Mouse (Mus musculus): ENCODE results near the gene Galp. TPM values are rescaled to one million over a fixed set of nuclear protein-coding genes. Genes with fewer than 3 reads are reported as not detected.
"Not testable (repeated sequence)": the region's sequence is repeated elsewhere in the genome, so short reads cannot be mapped to it uniquely, and the experiment has no call there.

The Galp gene
- polyA plus RNA-seq, 1 experiment from 2014 or later: not detected

GRCm38 (mm10) chr7:6221978-6222377 lies 25.1 kb downstream of the Galp start, which contains the start of gene Zscan5b:
Zscan5b (plus strand) TSS chr7:6222278.
- 92% methylated on average over 12 of the region's 12 CpGs for WGBS
- Histone ChIP-seq H3K4me2 (ENCODE audit: low read depth, low read length) (no peak within 1 kb of the TSS), H3K4me1 (ENCODE audit: control insufficient read depth, insufficient read depth, low read length) (no peaks in the 10 kb centered on the region), H3K4me3 (ENCODE audit: low read length) (no peak within 1 kb of the TSS), H3K27ac (ENCODE audit: low read length) (no peak within 1 kb of the TSS), H3K36me3 (ENCODE audit: control insufficient read depth, insufficient read depth, low read length) (no peaks in the 10 kb centered on the region), H3K9me3 (ENCODE audit: control insufficient read depth, low read length) (no peaks in the 10 kb centered on the region), H3K27me3 (replicated peaks; ENCODE audit: control insufficient read depth, insufficient read depth, low read length) (no peaks in the 10 kb centered on the region), H3K9ac (ENCODE audit: low read depth, low read length) (no peak within 1 kb of the TSS)
- ATAC-seq: no peak

DNA sequence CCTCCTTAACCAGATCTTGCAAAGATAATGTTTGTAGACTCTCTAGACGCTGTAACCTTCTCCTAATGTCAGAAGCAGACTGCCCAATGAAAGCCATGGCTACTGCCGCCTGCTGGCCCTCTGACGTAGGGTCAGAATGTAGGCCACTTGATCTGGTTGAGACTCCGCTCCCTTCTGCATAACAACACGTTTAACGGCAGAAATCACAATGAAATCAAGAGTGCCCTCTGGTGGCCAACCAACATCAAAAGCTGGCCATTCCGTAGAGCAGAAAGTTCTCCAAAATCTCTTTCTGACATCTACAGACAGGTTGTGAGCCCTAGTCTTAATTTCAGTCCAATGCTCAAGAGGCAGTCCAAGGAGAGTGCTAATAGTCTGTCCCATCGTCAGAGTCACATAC lies 31.6 kb downstream of the Galp start:
- H3K27me3 ChIP-seq (replicated peaks; ENCODE audit: control insufficient read depth, insufficient read depth, low read length); H3K36me3 ChIP-seq (ENCODE audit: control insufficient read depth, insufficient read depth, low read length); H3K4me1 ChIP-seq (ENCODE audit: control insufficient read depth, insufficient read depth, low read length); H3K9me3 ChIP-seq (ENCODE audit: control insufficient read depth, low read length); H3K27ac ChIP-seq (ENCODE audit: low read length); H3K4me3 ChIP-seq (ENCODE audit: low read length); H3K9ac ChIP-seq (ENCODE audit: low read depth, low read length); H3K4me2 ChIP-seq (ENCODE audit: low read depth, low read length); ATAC-seq: not testable (repeated sequence)
- 57% methylated on average over 8 of the region's 8 CpGs for WGBS

DNA sequence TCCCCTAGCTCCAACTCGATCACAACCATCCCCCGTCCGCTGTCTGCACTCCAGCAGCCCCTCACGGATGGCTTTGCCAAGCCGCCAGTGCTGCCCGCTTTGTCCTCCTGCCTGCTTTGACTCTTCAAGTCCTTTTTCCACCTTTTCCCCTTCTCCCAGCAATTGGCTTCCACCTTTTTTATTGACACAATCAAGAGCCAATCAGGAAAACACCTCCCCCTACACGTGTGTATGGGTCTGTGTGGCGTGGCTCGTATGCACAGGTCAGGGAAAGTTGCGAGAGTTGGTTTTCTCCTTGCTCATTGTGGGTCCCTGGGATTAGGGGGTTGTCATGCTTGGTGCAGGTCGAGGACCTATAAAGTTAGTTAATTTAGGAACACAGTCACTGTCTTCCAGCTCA lies 42.9 kb downstream of the Galp start:
- Histone ChIP-seq H3K4me2 (ENCODE audit: low read depth, low read length) (no peak overlapping the region), H3K27me3 (replicated peaks; ENCODE audit: control insufficient read depth, insufficient read depth, low read length) (no peaks in the 10 kb centered on the region), H3K4me1 (ENCODE audit: control insufficient read depth, insufficient read depth, low read length) (no peaks in the 10 kb centered on the region), H3K27ac (ENCODE audit: low read length) (no peak overlapping the region), H3K9me3 (ENCODE audit: control insufficient read depth, low read length) (no peaks in the 10 kb centered on the region), H3K4me3 (ENCODE audit: low read length) (no peak overlapping the region), H3K9ac (ENCODE audit: low read depth, low read length) (no peak overlapping the region), H3K36me3 (ENCODE audit: control insufficient read depth, insufficient read depth, low read length) (no peaks in the 10 kb centered on the region)
- 52% methylated on average over 11 of the region's 11 CpGs for WGBS
- ATAC-seq: no peak

DNA sequence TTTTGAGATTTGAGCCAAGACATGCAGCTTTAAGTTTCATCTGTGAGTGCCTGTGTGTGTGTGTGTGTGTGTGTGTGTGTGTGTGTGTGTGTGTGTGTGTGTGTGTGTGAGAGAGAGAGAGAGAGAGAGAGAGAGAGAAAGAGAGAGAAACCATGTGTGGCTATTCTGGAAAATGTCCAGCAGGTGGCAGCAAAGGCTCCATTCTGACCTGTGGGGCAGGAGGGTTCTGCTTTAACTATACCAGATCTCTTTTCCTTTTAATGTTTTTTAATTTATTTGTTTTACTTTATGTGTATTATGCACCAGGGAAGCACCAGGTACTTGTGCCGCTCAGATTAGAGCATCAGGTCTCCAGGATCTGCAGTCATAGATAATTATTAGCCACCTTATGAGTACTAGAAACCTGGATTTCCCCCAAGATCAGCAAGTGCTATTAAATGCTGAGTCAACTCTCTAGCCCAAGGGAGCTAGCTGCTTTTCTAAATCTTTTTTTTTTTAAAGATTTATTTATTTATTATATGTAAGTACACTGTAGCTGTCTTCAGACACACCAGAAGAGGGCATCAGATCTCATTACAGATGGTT lies 44.0 kb downstream of the Galp start:
- not testable (repeated sequence) for H3K36me3 ChIP-seq (ENCODE audit: control insufficient read depth, insufficient read depth, low read length); H3K4me1 ChIP-seq (ENCODE audit: control insufficient read depth, insufficient read depth, low read length); H3K4me2 ChIP-seq (ENCODE audit: low read depth, low read length); H3K9me3 ChIP-seq (ENCODE audit: control insufficient read depth, low read length); H3K4me3 ChIP-seq (ENCODE audit: low read length); ATAC-seq; H3K9ac ChIP-seq (ENCODE audit: low read depth, low read length); H3K27me3 ChIP-seq (replicated peaks; ENCODE audit: control insufficient read depth, insufficient read depth, low read length); H3K27ac ChIP-seq (ENCODE audit: low read length)
- 26% methylated on average over 1 of the region's 1 CpGs for WGBS

- H3K4me2 ChIP-seq (ENCODE audit: low read depth, low read length): no peak overlapping the region
- H3K27ac ChIP-seq (ENCODE audit: low read length): no peak overlapping the region
- no peak overlapping the region for H3K9ac ChIP-seq (ENCODE audit: low read depth, low read length)
- ATAC-seq: no peak
- no peaks in the 10 kb centered on the region for H3K9me3 ChIP-seq (ENCODE audit: control insufficient read depth, low read length)
- H3K4me1 ChIP-seq (ENCODE audit: control insufficient read depth, insufficient read depth, low read length): no peaks in the 10 kb centered on the region
- WGBS: 39% methylated on average over 11 of the region's 11 CpGs
- H3K4me3 ChIP-seq (ENCODE audit: low read length): no peak overlapping the region
- H3K27me3 ChIP-seq (replicated peaks; ENCODE audit: control insufficient read depth, insufficient read depth, low read length): no peaks in the 10 kb centered on the region
- no peaks in the 10 kb centered on the region for H3K36me3 ChIP-seq (ENCODE audit: control insufficient read depth, insufficient read depth, low read length)
Observed at GRCm38 (mm10) chr7:6244361-6245292, 47.7 kb downstream of the Galp start.

DNA sequence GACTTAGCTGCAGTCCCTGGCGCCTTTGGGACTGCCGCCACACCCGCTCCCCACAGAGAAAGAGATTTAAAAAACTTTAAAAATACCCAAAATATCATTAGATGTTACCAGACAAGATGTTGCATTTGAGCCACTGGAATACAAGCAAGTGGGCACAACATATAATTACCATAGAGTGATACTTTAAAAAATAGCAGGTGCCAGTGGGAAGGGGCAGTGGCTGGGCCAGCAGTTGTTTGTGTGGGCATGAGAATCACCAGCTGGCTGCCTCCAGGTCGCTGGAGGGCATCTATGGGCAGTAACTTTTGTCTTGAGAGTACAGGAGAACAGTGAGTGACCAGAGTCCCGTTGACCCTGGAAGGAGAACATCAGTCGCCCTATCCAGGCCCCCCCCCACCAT lies 55.5 kb downstream of the Galp start, which contains the start of gene Epp13:
Gene Epp13 (plus strand): TSS at position 301 of the 400 bp plus-strand sequence.
- Histone ChIP-seq H3K9me3 (ENCODE audit: control insufficient read depth, low read length) (no peaks in the 10 kb centered on the region), H3K9ac (ENCODE audit: low read depth, low read length) (no peak within 1 kb of the TSS), H3K4me3 (ENCODE audit: low read length) (no peak within 1 kb of the TSS), H3K27me3 (replicated peaks; ENCODE audit: control insufficient read depth, insufficient read depth, low read length) (no peaks in the 10 kb centered on the region), H3K4me2 (ENCODE audit: low read depth, low read length) (no peak within 1 kb of the TSS), H3K36me3 (ENCODE audit: control insufficient read depth, insufficient read depth, low read length) (no peaks in the 10 kb centered on the region), H3K4me1 (ENCODE audit: control insufficient read depth, insufficient read depth, low read length) (no peaks in the 10 kb centered on the region), H3K27ac (ENCODE audit: low read length) (no peak within 1 kb of the TSS)
- no peak for ATAC-seq
- 86% methylated on average over 6 of the region's 6 CpGs for WGBS

GRCm38 (mm10) chr7:6254451-6254850 lies 57.6 kb downstream of the Galp start:
- no peaks in the 10 kb centered on the region for H3K4me1 ChIP-seq (ENCODE audit: control insufficient read depth, insufficient read depth, low read length)

GRCm38 (mm10) chr7:6257386-6257785 lies 60.5 kb downstream of the Galp start:
- Histone ChIP-seq H3K27me3 (replicated peaks; ENCODE audit: control insufficient read depth, insufficient read depth, low read length) (no peaks in the 10 kb centered on the region), H3K9me3 (ENCODE audit: control insufficient read depth, low read length) (no peaks in the 10 kb centered on the region), H3K27ac (ENCODE audit: low read length) (no peak overlapping the region), H3K4me2 (ENCODE audit: low read depth, low read length) (no peak overlapping the region), H3K4me1 (ENCODE audit: control insufficient read depth, insufficient read depth, low read length) (no peaks in the 10 kb centered on the region), H3K4me3 (ENCODE audit: low read length) (no peak overlapping the region), H3K36me3 (ENCODE audit: control insufficient read depth, insufficient read depth, low read length) (no peaks in the 10 kb centered on the region), H3K9ac (ENCODE audit: low read depth, low read length) (no peak overlapping the region)
- no peak for ATAC-seq
- 86% methylated on average over 4 of the region's 4 CpGs for WGBS

More at GRCm38 (mm10) chr7:6254451-6254850, 57.6 kb downstream of the Galp start:
- Histone ChIP-seq H3K9me3 (ENCODE audit: control insufficient read depth, low read length) (no peaks in the 10 kb centered on the region), H3K27me3 (replicated peaks; ENCODE audit: control insufficient read depth, insufficient read depth, low read length) (no peaks in the 10 kb centered on the region), H3K4me2 (ENCODE audit: low read depth, low read length) (no peak overlapping the region), H3K36me3 (ENCODE audit: control insufficient read depth, insufficient read depth, low read length) (no peaks in the 10 kb centered on the region), H3K4me3 (ENCODE audit: low read length) (no peak overlapping the region), H3K27ac (ENCODE audit: low read length) (no peak overlapping the region), H3K9ac (ENCODE audit: low read depth, low read length) (no peak overlapping the region)
- WGBS: 92% methylated on average over 5 of the region's 5 CpGs
- ATAC-seq: no peak

DNA sequence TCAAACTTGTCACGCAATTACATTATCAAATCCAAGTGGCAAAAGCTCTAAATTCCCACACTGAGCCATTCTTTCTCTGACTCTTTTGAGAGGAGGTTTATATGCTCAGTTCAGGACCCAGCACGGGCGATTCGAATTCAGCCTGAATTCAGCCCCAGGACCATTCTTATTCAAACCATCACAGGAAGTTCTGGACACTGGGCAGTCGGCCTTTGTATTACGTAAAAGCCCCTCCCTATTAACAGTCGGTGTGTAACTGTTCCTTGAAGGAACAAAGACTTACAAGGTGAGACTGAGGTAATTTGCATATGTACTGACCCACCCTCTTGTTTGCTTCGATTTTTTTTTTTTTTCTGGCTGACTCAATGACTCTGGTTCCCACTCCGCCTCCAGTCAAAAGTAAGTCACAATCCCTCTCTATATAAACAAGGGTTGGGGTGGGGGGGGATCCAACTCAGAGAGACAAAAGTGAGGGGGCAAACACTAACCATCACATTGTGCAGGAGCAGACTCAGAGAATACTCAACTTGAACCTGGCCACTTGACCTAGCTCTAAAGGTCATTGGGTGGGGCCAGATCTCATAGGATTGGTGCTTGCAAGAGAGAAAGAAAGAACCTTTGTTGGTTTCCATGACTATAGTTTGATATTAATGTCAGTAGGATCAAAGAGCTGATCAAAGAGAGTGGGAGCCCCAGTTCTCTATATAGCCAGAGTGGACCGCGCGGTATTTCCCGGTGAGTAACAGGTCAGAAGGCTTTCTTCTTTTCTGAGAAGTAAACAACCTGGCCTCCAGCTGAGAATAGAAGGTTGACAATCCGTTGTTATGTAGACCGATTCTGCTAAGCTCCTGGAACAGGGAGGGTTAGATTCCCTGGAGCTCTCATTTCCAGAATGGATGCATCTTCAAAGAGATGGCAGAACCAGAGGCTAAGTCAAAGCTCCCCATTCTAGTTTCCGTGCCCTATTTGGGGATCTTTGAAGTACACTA lies 61.6 kb downstream of the Galp start:
- Histone ChIP-seq H3K4me2 (ENCODE audit: low read depth, low read length) (no peak overlapping the region), H3K9ac (ENCODE audit: low read depth, low read length) (no peak overlapping the region), H3K4me3 (ENCODE audit: low read length) (no peak overlapping the region), H3K9me3 (ENCODE audit: control insufficient read depth, low read length) (no peaks in the 10 kb centered on the region), H3K27me3 (replicated peaks; ENCODE audit: control insufficient read depth, insufficient read depth, low read length) (no peaks in the 10 kb centered on the region), H3K27ac (ENCODE audit: low read length) (no peak overlapping the region), H3K4me1 (ENCODE audit: control insufficient read depth, insufficient read depth, low read length) (no peaks in the 10 kb centered on the region), H3K36me3 (ENCODE audit: control insufficient read depth, insufficient read depth, low read length) (no peaks in the 10 kb centered on the region)
- 44% methylated on average over 16 of the region's 16 CpGs for WGBS
- no peak for ATAC-seq
